Mouse (Mus musculus) G1E (cell line): ENCODE measurements around the gene Dab1.

Experiments used
- CTCF ChIP-seq: IDR thresholded peaks from 2 replicates; pipeline ENCODE4 v1.5.1; 2012; ENCODE audit warnings: low read depth, low read length, inconsistent platforms, mixed read lengths
- GATA1 ChIP-seq: IDR thresholded peaks from 2 replicates; pipeline ENCODE4 v1.6.1; 2012; ENCODE audit warnings: borderline replicate concordance, low read length, inconsistent platforms, mixed read lengths
- GATA2 ChIP-seq: IDR thresholded peaks from 2 replicates; pipeline ENCODE4 v1.6.1; 2012; ENCODE audit warnings: low read depth, low read length, inconsistent platforms, borderline replicate concordance
- POLR2AphosphoS5 ChIP-seq: IDR thresholded peaks from 2 replicates; pipeline ENCODE4 v1.6.1; 2012; ENCODE audit warnings: low read depth, low read length, inconsistent platforms; ENCODE audit not compliant: insufficient replicate concordance
- TAL1 ChIP-seq: conservative IDR thresholded peaks from 2 replicates; pipeline ENCODE4 v1.6.1; 2012; ENCODE audit warnings: low read depth, low read length, inconsistent platforms, mixed read lengths

DNA sequence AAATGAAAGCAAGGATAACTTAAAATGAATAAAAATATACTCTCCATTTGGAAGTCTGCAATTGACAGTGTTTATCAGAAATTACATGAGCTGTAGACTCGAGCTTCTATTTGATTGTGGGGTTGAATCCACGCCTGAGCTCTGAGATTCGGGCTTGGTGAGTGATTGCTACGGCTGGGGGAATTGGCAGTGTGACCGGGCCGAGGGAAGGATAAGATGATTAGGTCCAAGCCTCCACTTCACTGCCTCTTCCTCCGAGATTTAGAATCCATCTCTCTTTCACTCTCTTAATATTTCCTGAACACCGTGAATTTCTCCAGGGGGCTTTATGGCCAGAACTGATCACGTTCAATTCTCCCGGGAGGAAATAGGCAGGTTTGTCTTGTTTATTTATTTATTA is 452.1 kb downstream of the Dab1 start:
- TF ChIP-seq GATA1 (no peak), CTCF (no peak), POLR2AphosphoS5 (no peak), GATA2 (no peak), TAL1 (no peak)
